Mouse (Mus musculus) kidney, adult 2 months (tissue): ENCODE measurements around the gene Dmrt1.

Experiments used
- CTCF ChIP-seq: fragments of 200-500 bp; conservative IDR thresholded peaks from 2 replicates; pipeline ENCODE4 v1.5.1; 2011; ENCODE audit warnings: low read depth, mild to moderate bottlenecking, control low read depth, low read length, moderate library complexity, mixed read lengths; ENCODE audit not compliant: insufficient read depth, insufficient read length
- POLR2A ChIP-seq: fragments of 200-500 bp; IDR thresholded peaks from one replicate; pipeline ENCODE4 v1.6.1; 2011; ENCODE audit warnings: low read depth, low read length, control low read depth

DNA sequence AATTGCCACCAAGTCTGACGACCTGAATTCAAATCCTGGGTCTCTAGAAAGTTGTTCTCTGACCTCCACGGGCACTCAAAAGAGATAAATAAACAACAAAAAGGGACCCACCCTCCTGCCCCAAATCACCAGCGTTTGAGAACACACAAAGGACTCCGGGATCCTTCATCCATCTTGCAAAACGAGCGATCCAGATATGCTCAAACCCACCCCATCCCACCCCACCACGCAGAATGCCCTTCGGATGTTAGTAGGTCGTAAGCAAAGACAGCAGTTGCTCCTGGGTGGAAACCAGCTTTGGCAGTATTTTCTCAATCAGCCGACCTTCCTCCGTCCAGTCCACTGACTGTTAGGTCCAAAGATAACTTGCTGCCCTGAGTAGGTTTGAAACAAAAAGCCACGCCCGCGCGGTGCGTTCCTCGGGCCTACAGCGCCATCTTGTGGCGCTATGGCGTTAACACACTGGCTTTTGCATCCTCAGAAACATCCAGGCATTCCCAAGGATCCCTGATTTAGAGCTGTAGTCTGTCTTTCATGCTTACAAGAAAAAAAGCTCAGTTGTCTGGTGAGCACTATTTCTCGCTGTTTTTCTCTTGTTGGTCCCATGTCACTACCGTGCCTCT is 130.3 kb downstream of the Dmrt1 start:
- no peak for TF ChIP-seq POLR2A
- TF ChIP-seq CTCF, result peak; percentile 95
